Mouse (Mus musculus) ES-E14 (cell line): Measurements from ENCODE around the gene Ttc12.

Experiments
- CHD2 ChIP-seq: IDR thresholded peaks from 2 replicates; pipeline ENCODE4 v1.6.1; 2014; ENCODE audit warnings: mild to moderate bottlenecking, low read depth, low read length, inconsistent platforms
- ZNF384 ChIP-seq: IDR thresholded peaks from 2 replicates; pipeline ENCODE4 v1.6.1; 2012; ENCODE audit warnings: low read depth, low read length, inconsistent platforms

- TF ChIP-seq ZNF384 (no peak), CHD2 (no peak)
These were observed 22.0 kb upstream of the Ttc12 start for GRCm38 (mm10) chr9:49507829-49508585.
